9 mouse cellular contexts compared by ENCODE assay signal in genomic region chr11:107573061-107573692, GRCm38 (mm10). TPM values are rescaled to one million over a fixed set of nuclear protein-coding genes. Genes with fewer than 3 reads are reported as not detected.
DNase-seq lines count a peak whose midpoint lies in the region; ATAC-seq and TF ChIP-seq lines count a peak whose summit lies in the region.
"Had no signal": no experiment of that assay in that cellular context is flagged by ENCODE, and none has a peak within 500 bp of the region (broad histone marks: within the 10 kb centered on the region; RNA-seq: fewer than 3 reads in every experiment).

No protein-coding gene starts in this region.

- no peak overlapping the region for H3K4me3 ChIP-seq in heart, embryonic 11.5 days (ENCODE audit: low read depth, low read length)
- H3K4me3 ChIP-seq in embryonic fibroblast, embryonic 13.5 days (ENCODE audit: insufficient read depth, low read length), result no peak overlapping the region
- H3K4me3 ChIP-seq: neural tube, embryonic 12.5 days had no signal

- 50% methylated on average over 11 of the region's 11 CpGs for WGBS in heart, embryonic 11.5 days (ENCODE audit: insufficient replicate concordance)

- H3K27ac ChIP-seq in heart, embryonic 11.5 days (ENCODE audit: low read depth, low read length), result peak overlapping the region; percentile 74
- peak overlapping the region; percentile 20; the same call in 1 of the 2 replicates for H3K27ac ChIP-seq in embryonic fibroblast, embryonic 13.5 days (ENCODE audit: insufficient read depth, low read length)
- H3K27ac ChIP-seq: neural tube, embryonic 12.5 days had no signal

- peaks cover 7% of the 10 kb centered on the region for H3K36me3 ChIP-seq in heart, embryonic 11.5 days (ENCODE audit: control insufficient read depth, insufficient read depth, low read length)

- no peak for TF ChIP-seq POLR2A in embryonic fibroblast, embryonic 13.5 days (IDR thresholded peaks at IDR 0.05; ENCODE audit: low read depth, low read length)

- H3K4me2 ChIP-seq in heart, embryonic 11.5 days, result no peak overlapping the region
- H3K4me2 ChIP-seq: neural tube, embryonic 12.5 days had no signal

- H3K4me1 ChIP-seq in heart, embryonic 11.5 days (ENCODE audit: control insufficient read depth, insufficient read depth, low read length), result peaks cover 23% of the 10 kb centered on the region
- peaks cover 13% of the 10 kb centered on the region for H3K4me1 ChIP-seq in embryonic fibroblast, embryonic 13.5 days (ENCODE audit: control insufficient read depth, insufficient read depth, low read length)

- DNase-seq in heart, adult 9 months (ENCODE audit: low spot score in 2 of 2), result no peak
- DNase-seq in kidney, postnatal 10 days, result peak; percentile 72
- peak; percentile 43 for DNase-seq in mesoderm, embryonic 11.5 days (ENCODE audit: low read depth, low spot score)
- DNase-seq in natural killer cell, adult 2 months (ENCODE audit: low spot score in 2 of 2), result no peak
- DNase-seq in left cerebral cortex, postnatal 14 days (ENCODE audit: low spot score in 2 of 2), result no peak

- H3K9me3 ChIP-seq in heart, embryonic 11.5 days (replicated peaks; ENCODE audit: control insufficient read depth, low read length), result no peaks in the 10 kb centered on the region
- H3K9me3 ChIP-seq: neural tube, embryonic 12.5 days had no signal

- H3K9ac ChIP-seq in heart, embryonic 11.5 days (ENCODE audit: low read depth, low read length), result 0 out of 2 replicates have a peak overlapping the region, but pooled peaks have one; percentile 54
- H3K9ac ChIP-seq: neural tube, embryonic 12.5 days had no signal

- intact Hi-C loops in left cerebral cortex, postnatal 14 days (cut with DNase I), result no loop called here

- ATAC-seq in heart, embryonic 11.5 days (replicated peaks; ENCODE audit: insufficient number of reproducible peaks, low FRiP score, low TSS enrichment), result no peak
- no peak for ATAC-seq in erythroblast, adult 5-6 weeks (replicated peaks; ENCODE audit: low FRiP score, poor library complexity, severe bottlenecking)

- H3K27me3 ChIP-seq in heart, embryonic 11.5 days (ENCODE audit: control insufficient read depth, insufficient read depth, low read length), result no peaks in the 10 kb centered on the region
- H3K27me3 ChIP-seq: neural tube, embryonic 12.5 days had no signal

- no peak for TF ChIP-seq CTCF in embryonic fibroblast, embryonic 13.5 days (IDR thresholded peaks at IDR 0.05; ENCODE audit: borderline replicate concordance, insufficient read depth, low read length)

RNA-seq across cellular contexts. Expression of gene Helz, which starts 25.4 kb away (rescaled TPM):
- polyA plus RNA-seq in heart, embryonic 11.5 days (2014; fragmentation: Nextera tagmentation; extraction: Ambion mirVana), result 18.1 and 20.1 TPM in 2 replicates
- polyA plus RNA-seq in embryonic fibroblast, embryonic 13.5 days (2011; ENCODE audit: insufficient read length, low read depth, missing spikeins), result 32.2 and 32.3 TPM in 2 replicates
- 7.1 and 8.8 TPM in 2 replicates for total RNA-seq in erythroblast, adult 5-6 weeks (2015; ENCODE audit: low replicate concordance)
- total RNA-seq in erythroblast, adult 5-6 weeks (2017; ENCODE audit: low replicate concordance), result 7.8 and 12.0 TPM in 2 replicates
- 10 to 100 TPM; 40.7 to 43.6 TPM for total RNA-seq in left cerebral cortex, postnatal 14 days (2021)

Comparison
In these comparisons a context has a peak if more than half of its experiments do, and no peak if none do; other contexts are left out.
1. DNase-seq: peak in kidney, postnatal 10 days (single experiment) and mesoderm, embryonic 11.5 days (single experiment); none in heart, adult 9 months (0 of 2), natural killer cell, adult 2 months (0 of 2) and left cerebral cortex, postnatal 14 days (0 of 2).